Mouse (Mus musculus): ENCODE measurements around the gene Slc35f4.
"Not testable (repeated sequence)": the region's sequence is repeated elsewhere in the genome, so short reads cannot be mapped to it uniquely, and the experiment has no call there.

The Slc35f4 gene

DNA sequence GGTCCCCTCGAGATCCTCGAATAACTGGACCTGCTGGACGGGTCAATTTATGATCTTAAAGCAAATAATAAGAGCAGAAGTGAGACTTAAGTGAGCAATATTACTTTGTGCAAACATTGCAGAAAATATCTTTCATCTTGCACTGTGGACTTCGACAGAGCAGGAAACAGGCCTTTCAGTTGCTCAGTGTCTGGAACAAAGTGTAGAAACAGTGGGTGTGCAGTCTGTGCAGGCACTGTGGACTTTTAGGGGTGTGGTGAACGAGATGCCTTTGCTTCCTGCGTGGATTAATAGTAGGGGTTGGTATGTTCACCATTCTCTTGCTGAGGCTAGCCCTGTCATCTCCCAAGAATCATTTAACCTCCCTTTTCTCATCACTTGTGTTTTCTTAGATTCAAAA, 247.0 kb downstream of the Slc35f4 start:
- DNase-seq (ENCODE audit: low spot score in 2 of 2), result no peak

DNA sequence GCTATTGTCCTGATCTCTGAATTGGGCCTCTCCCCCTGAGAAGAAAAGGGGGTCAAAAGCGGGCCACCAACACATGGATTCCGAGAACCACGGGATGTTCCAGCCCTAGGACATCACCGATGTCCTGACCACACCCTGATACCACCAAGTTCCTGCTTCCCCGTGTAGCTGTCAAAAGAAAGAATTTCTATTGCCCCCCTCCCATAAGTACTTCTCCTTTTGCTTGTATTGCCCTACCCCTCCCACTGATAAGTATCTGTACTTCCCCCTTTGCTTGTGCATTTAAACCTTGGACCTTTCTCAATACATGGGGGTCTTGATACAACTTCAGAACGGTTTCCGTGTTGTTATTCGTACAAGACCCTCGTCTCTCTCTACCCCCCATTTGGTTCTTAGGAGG, 247.4 kb downstream of the Slc35f4 start:
- not testable (repeated sequence) for DNase-seq (ENCODE audit: low spot score in 2 of 2)

DNA sequence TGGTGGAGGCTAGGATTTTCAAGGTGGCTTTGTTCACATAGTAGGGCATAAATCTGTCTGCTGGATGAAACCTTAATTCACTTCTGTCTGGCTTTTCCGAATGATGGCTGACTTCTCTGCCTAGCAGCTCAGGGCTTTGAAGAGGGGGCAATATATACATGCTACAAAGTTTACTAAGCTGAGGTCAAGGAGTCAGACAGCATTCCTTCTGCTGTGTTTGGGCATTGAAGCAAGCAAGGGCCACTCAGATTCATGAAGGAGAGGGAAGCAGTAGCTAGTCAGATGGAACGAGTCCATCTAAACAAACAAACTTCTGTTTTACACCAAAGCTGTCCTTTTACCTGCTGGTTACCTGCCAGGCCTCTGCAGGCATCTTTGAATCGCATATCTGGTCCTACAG, 248.2 kb downstream of the Slc35f4 start:
- DNase-seq (ENCODE audit: low spot score in 2 of 2), result no peak

DNA sequence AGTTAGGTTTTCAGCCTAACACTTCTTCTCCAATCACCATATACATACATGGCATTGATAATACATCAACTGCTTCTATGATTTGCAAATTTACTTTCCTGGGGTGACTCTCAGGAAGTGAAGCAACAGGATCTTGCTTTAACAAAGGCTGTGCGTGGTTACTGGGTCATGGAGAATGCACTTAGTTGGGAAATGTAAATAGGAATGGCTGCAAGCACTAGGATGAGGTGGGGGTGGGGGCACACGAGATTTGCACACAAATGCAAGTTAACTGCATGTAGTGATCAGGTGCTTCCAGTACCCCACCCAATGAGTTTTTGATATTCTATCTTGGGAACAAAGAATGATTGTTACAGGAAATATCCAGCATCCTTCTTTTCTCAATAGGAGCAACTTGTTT, 250.5 kb downstream of the Slc35f4 start:
- DNase-seq (ENCODE audit: low spot score in 2 of 2), result no peak

DNA sequence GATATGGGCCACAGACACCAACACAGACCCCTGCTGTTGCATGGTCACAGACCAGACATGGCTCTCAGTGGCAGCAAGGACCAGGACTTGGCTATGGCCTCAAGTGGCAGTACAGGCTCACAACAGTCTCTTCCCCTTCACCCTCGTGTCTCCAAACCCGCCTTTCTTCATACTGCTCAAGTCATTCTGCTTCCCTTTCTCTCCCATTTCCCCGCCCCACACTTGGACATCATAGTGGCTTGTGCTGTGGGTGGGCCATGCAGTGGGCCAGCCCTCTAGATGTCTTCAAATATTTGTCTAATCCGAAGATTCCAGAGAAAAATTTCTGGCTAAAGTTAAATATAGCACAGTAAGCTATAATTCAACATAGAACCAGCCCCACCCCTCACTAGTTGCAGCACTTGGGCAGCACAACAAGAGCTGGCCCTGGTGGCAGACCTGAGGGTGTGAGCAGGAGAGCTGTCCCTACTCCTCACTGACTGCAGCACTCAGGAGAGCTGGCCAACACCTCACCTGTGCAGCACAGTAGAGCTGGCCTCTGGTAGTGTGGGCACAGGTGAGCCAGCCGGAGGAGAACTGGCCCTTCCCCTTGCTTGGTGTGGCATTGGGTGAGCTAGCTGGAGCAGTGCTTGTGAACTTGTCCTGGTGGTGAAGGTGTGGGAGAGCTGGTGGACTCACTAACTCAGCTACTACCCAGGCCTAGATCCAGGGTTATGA, 260.4 kb downstream of the Slc35f4 start:
- no peak for DNase-seq (ENCODE audit: low spot score in 2 of 2)
